Mouse (Mus musculus): ENCODE measurements around the gene Vmn1r188. TPM values are rescaled to one million over a fixed set of nuclear protein-coding genes. Genes with fewer than 3 reads are reported as not detected.
"Not testable (repeated sequence)": the region's sequence is repeated elsewhere in the genome, so short reads cannot be mapped to it uniquely, and the experiment has no call there.

The Vmn1r188 gene
- not detected in 2 replicates for polyA plus RNA-seq (2012; rRNA removed)

GRCm38 (mm10) chr13:22084140-22084539 lies at the start of gene Vmn1r188:
Gene Vmn1r188, plus strand, starts transcription at chr13:22084440.
- H3K36me3 ChIP-seq (ENCODE audit: control insufficient read depth, insufficient read depth, low read length); H3K27ac ChIP-seq (ENCODE audit: insufficient read depth, low read depth, low read length); H3K27me3 ChIP-seq (ENCODE audit: control insufficient read depth, insufficient read depth, low read length); H3K4me3 ChIP-seq (ENCODE audit: low read depth, low read length); H3K4me1 ChIP-seq (ENCODE audit: control insufficient read depth, insufficient read depth, insufficient read length, low read length): not testable (repeated sequence)
- 94% methylated on average over 1 of the region's 1 CpGs for WGBS

GRCm38 (mm10) chr13:22034443-22035266 lies 49.6 kb upstream of the Vmn1r188 start:
- H3K4me3 ChIP-seq (ENCODE audit: low read depth, low read length) = peak overlapping the region; percentile 50
- 1% methylated on average over 14 of the region's 14 CpGs for WGBS
- H3K27ac ChIP-seq (ENCODE audit: insufficient read depth, low read depth, low read length) = 0 out of 2 replicates have a peak overlapping the region, but pooled peaks have one; percentile 58
- peaks cover 2% of the 10 kb centered on the region; the same call in 1 of the 2 replicates for H3K4me1 ChIP-seq (ENCODE audit: control insufficient read depth, insufficient read depth, insufficient read length, low read length)
- TF ChIP-seq CTCF (IDR thresholded peaks at IDR 0.05; ENCODE audit: extremely low read depth, insufficient read length, insufficient replicate concordance, low read depth, low read length) = no peak
- no peak for TF ChIP-seq POLR2A (IDR thresholded peaks at IDR 0.05; ENCODE audit: low read depth, low read length)
- H3K27me3 ChIP-seq (ENCODE audit: control insufficient read depth, insufficient read depth, low read length) = no peaks in the 10 kb centered on the region
- no peaks in the 10 kb centered on the region for H3K36me3 ChIP-seq (ENCODE audit: control insufficient read depth, insufficient read depth, low read length)

- Histone ChIP-seq H3K27ac (ENCODE audit: insufficient read depth, low read depth, low read length) (peak within 1 kb of the TSS; percentile 58), H3K4me3 (ENCODE audit: low read depth, low read length) (peak within 1 kb of the TSS; percentile 64)
- H3K36me3 ChIP-seq (ENCODE audit: control insufficient read depth, insufficient read depth, low read length); H3K4me1 ChIP-seq (ENCODE audit: control insufficient read depth, insufficient read depth, insufficient read length, low read length); H3K27me3 ChIP-seq (ENCODE audit: control insufficient read depth, insufficient read depth, low read length): not testable (repeated sequence)
- WGBS = under 1% methylated on average over 31 of the region's 69 CpGs
- 0 out of 2 replicates have a peak, but pooled peaks have one; percentile 27 for TF ChIP-seq POLR2A (IDR thresholded peaks at IDR 0.05; ENCODE audit: low read depth, low read length)
Measured at GRCm38 (mm10) chr13:22035267-22036148, 48.7 kb upstream of the Vmn1r188 start, which contains the start of the genes Hist1h2ah and Hist1h2bk. Gene Hist1h2ah, minus strand, starts transcription at chr13:22035568. Gene Hist1h2bk, plus strand, starts transcription at chr13:22035870.

GRCm38 (mm10) chr13:22036149-22036956 lies 47.9 kb upstream of the Vmn1r188 start:
- H3K36me3 ChIP-seq (ENCODE audit: control insufficient read depth, insufficient read depth, low read length) = no peaks in the 10 kb centered on the region
- peak overlapping the region; percentile 50 for H3K27ac ChIP-seq (ENCODE audit: insufficient read depth, low read depth, low read length)
- peak overlapping the region; percentile 52 for H3K4me3 ChIP-seq (ENCODE audit: low read depth, low read length)
- H3K4me1 ChIP-seq (ENCODE audit: control insufficient read depth, insufficient read depth, insufficient read length, low read length) = peaks cover 8% of the 10 kb centered on the region; the same call in 1 of the 2 replicates
- H3K27me3 ChIP-seq (ENCODE audit: control insufficient read depth, insufficient read depth, low read length) = no peaks in the 10 kb centered on the region
- TF ChIP-seq CTCF (IDR thresholded peaks at IDR 0.05; ENCODE audit: extremely low read depth, insufficient read length, insufficient replicate concordance, low read depth, low read length) (no peak), POLR2A (IDR thresholded peaks at IDR 0.05; ENCODE audit: low read depth, low read length) (no peak)
- 2% methylated on average over 23 of the region's 23 CpGs for WGBS

GRCm38 (mm10) chr13:22036986-22037385 lies 47.3 kb upstream of the Vmn1r188 start:
- H3K27ac ChIP-seq (ENCODE audit: insufficient read depth, low read depth, low read length) = 0 out of 2 replicates have a peak overlapping the region, but pooled peaks have one; percentile 38
- TF ChIP-seq POLR2A (IDR thresholded peaks at IDR 0.05; ENCODE audit: low read depth, low read length) (no peak), CTCF (IDR thresholded peaks at IDR 0.05; ENCODE audit: extremely low read depth, insufficient read length, insufficient replicate concordance, low read depth, low read length) (no peak)
- no peaks in the 10 kb centered on the region for H3K36me3 ChIP-seq (ENCODE audit: control insufficient read depth, insufficient read depth, low read length)

GRCm38 (mm10) chr13:22037415-22037814 lies 46.8 kb upstream of the Vmn1r188 start:
- Histone ChIP-seq H3K27ac (ENCODE audit: insufficient read depth, low read depth, low read length) (no peak overlapping the region), H3K27me3 (ENCODE audit: control insufficient read depth, insufficient read depth, low read length) (no peaks in the 10 kb centered on the region), H3K4me1 (ENCODE audit: control insufficient read depth, insufficient read depth, insufficient read length, low read length) (peaks cover 10% of the 10 kb centered on the region; the same call in 1 of the 2 replicates), H3K4me3 (ENCODE audit: low read depth, low read length) (no peak overlapping the region), H3K36me3 (ENCODE audit: control insufficient read depth, insufficient read depth, low read length) (no peaks in the 10 kb centered on the region)
- no peak for TF ChIP-seq POLR2A (IDR thresholded peaks at IDR 0.05; ENCODE audit: low read depth, low read length)
- no peak for TF ChIP-seq CTCF (IDR thresholded peaks at IDR 0.05; ENCODE audit: extremely low read depth, insufficient read length, insufficient replicate concordance, low read depth, low read length)
- WGBS = 71% methylated on average over 2 of the region's 2 CpGs

More at GRCm38 (mm10) chr13:22036986-22037385, 47.3 kb upstream of the Vmn1r188 start:
- H3K4me3 ChIP-seq (ENCODE audit: low read depth, low read length) = no peak overlapping the region
- no peaks in the 10 kb centered on the region for H3K27me3 ChIP-seq (ENCODE audit: control insufficient read depth, insufficient read depth, low read length)
- 60% methylated on average over 3 of the region's 3 CpGs for WGBS
- peaks cover 8% of the 10 kb centered on the region; the same call in 1 of the 2 replicates for H3K4me1 ChIP-seq (ENCODE audit: control insufficient read depth, insufficient read depth, insufficient read length, low read length)
